21 mouse cellular contexts compared by ENCODE assay signal in genomic region chr12:119241071-119241470, GRCm38 (mm10). TPM values are rescaled to one million over a fixed set of nuclear protein-coding genes. Genes with fewer than 3 reads are reported as not detected.
DNase-seq lines count a peak whose midpoint lies in the region; ATAC-seq lines count a peak whose summit lies in the region.
"Had no signal": no experiment of that assay in that cellular context is flagged by ENCODE, and none has a peak within 500 bp of the region (broad histone marks: within the 10 kb centered on the region; RNA-seq: fewer than 3 reads in every experiment).

No protein-coding gene starts in this region.

- peak; percentile 11 for DNase-seq in embryonic facial prominence, embryonic 11.5 days (ENCODE audit: low spot score)
- no peak for DNase-seq in embryonic facial prominence, embryonic 10.5 days (ENCODE audit: low spot score)
- DNase-seq in midbrain, embryonic 11.5 days (ENCODE audit: low spot score, missing footprints) = peak; percentile 81
- DNase-seq in embryo, embryonic 9.5 days (ENCODE audit: extremely low spot score) = peak; percentile 10
- no peak for DNase-seq in cerebellum, adult 8-10 months
- DNase-seq: adrenal gland, postnatal 10 days; cerebellum, adult 11-12 months; cerebellum, adult 9-11 months; cerebellum, postnatal 36 days; gastrocnemius, postnatal 10 days; heart, adult 18-20 months; heart, postnatal 14 days had no signal

- H3K9ac ChIP-seq in embryonic facial prominence, embryonic 11.5 days (replicated peaks; ENCODE audit: low read length) = no peak overlapping the region
- no peak overlapping the region for H3K9ac ChIP-seq in midbrain, embryonic 11.5 days (ENCODE audit: low read length)
- no peak overlapping the region for H3K9ac ChIP-seq in midbrain, embryonic 15.5 days
- H3K9ac ChIP-seq: embryonic facial prominence, embryonic 15.5 days; heart, embryonic 15.5 days; hindbrain, embryonic 15.5 days had no signal

- H3K4me3 ChIP-seq in embryonic facial prominence, embryonic 11.5 days (ENCODE audit: low read depth, low read length) = no peak overlapping the region
- no peak overlapping the region for H3K4me3 ChIP-seq in embryonic facial prominence, embryonic 10.5 days
- no peak overlapping the region for H3K4me3 ChIP-seq in midbrain, embryonic 11.5 days (ENCODE audit: low read depth, low read length)
- H3K4me3 ChIP-seq in midbrain, embryonic 15.5 days = no peak overlapping the region
- H3K4me3 ChIP-seq: embryonic facial prominence, embryonic 15.5 days; erythroblast, embryonic 14.5 days; heart, embryonic 15.5 days; hindbrain, embryonic 15.5 days had no signal

- H3K4me2 ChIP-seq in embryonic facial prominence, embryonic 11.5 days (ENCODE audit: low read depth, low read length) = no peak overlapping the region
- H3K4me2 ChIP-seq in midbrain, embryonic 11.5 days = no peak overlapping the region
- H3K4me2 ChIP-seq in midbrain, embryonic 15.5 days = no peak overlapping the region
- H3K4me2 ChIP-seq: embryonic facial prominence, embryonic 15.5 days; heart, embryonic 11.5 days; heart, embryonic 15.5 days; hindbrain, embryonic 15.5 days had no signal

- no peaks in the 10 kb centered on the region for H3K36me3 ChIP-seq in embryonic facial prominence, embryonic 11.5 days (replicated peaks; ENCODE audit: control insufficient read depth, insufficient read depth, low read depth, low read length)
- H3K36me3 ChIP-seq in embryonic facial prominence, embryonic 10.5 days (replicated peaks) = no peaks in the 10 kb centered on the region
- H3K36me3 ChIP-seq in midbrain, embryonic 11.5 days (ENCODE audit: control insufficient read depth, insufficient read depth, low read length) = no peaks in the 10 kb centered on the region
- no peaks in the 10 kb centered on the region for H3K36me3 ChIP-seq in midbrain, embryonic 15.5 days (replicated peaks)
- H3K36me3 ChIP-seq: embryonic facial prominence, embryonic 15.5 days; G1E; heart, embryonic 15.5 days; hindbrain, embryonic 15.5 days had no signal

- H3K27ac ChIP-seq in embryonic facial prominence, embryonic 11.5 days (replicated peaks; ENCODE audit: low read depth, low read length) = no peak overlapping the region
- no peak overlapping the region for H3K27ac ChIP-seq in embryonic facial prominence, embryonic 10.5 days (replicated peaks)
- no peak overlapping the region for H3K27ac ChIP-seq in midbrain, embryonic 11.5 days (ENCODE audit: low read depth, low read length)
- H3K27ac ChIP-seq in midbrain, embryonic 15.5 days = no peak overlapping the region
- H3K27ac ChIP-seq: embryonic facial prominence, embryonic 15.5 days; heart, embryonic 15.5 days; hindbrain, embryonic 15.5 days had no signal

- H3K27me3 ChIP-seq in embryonic facial prominence, embryonic 11.5 days (ENCODE audit: control insufficient read depth, insufficient read depth, low read length) = no peaks in the 10 kb centered on the region
- H3K27me3 ChIP-seq in embryonic facial prominence, embryonic 10.5 days (replicated peaks; ENCODE audit: low read depth, poor library complexity, severe bottlenecking) = no peaks in the 10 kb centered on the region
- no peaks in the 10 kb centered on the region for H3K27me3 ChIP-seq in midbrain, embryonic 11.5 days (ENCODE audit: control insufficient read depth, insufficient read depth, low read length)
- H3K27me3 ChIP-seq in midbrain, embryonic 15.5 days (replicated peaks) = no peaks in the 10 kb centered on the region
- H3K27me3 ChIP-seq: embryonic facial prominence, embryonic 15.5 days; hindbrain, embryonic 15.5 days had no signal

- no peak for ATAC-seq in embryonic facial prominence, embryonic 11.5 days (replicated peaks; ENCODE audit: insufficient number of reproducible peaks, low FRiP score, low TSS enrichment, low read depth)
- ATAC-seq in midbrain, embryonic 11.5 days (ENCODE audit: low FRiP score) = no peak
- ATAC-seq in midbrain, embryonic 15.5 days (replicated peaks) = no peak
- ATAC-seq: forebrain, embryonic 16.5 days; intestine, postnatal 0 days had no signal

- no peaks in the 10 kb centered on the region for H3K4me1 ChIP-seq in embryonic facial prominence, embryonic 11.5 days (ENCODE audit: control insufficient read depth, insufficient read depth, low read length)
- H3K4me1 ChIP-seq in embryonic facial prominence, embryonic 10.5 days = peaks cover 42% of the 10 kb centered on the region
- H3K4me1 ChIP-seq in midbrain, embryonic 11.5 days (ENCODE audit: control insufficient read depth, insufficient read depth, low read length) = peaks cover 22% of the 10 kb centered on the region
- peaks cover 19% of the 10 kb centered on the region for H3K4me1 ChIP-seq in midbrain, embryonic 15.5 days

- WGBS in embryonic facial prominence, embryonic 11.5 days = 42% methylated on average over 1 of the region's 1 CpGs
- 27% methylated on average over 1 of the region's 1 CpGs for WGBS in embryonic facial prominence, embryonic 10.5 days
- WGBS in midbrain, embryonic 11.5 days = 8% methylated on average over 1 of the region's 1 CpGs
- 10% methylated on average over 1 of the region's 1 CpGs for WGBS in midbrain, embryonic 15.5 days

- H3K9me3 ChIP-seq in embryonic facial prominence, embryonic 11.5 days (replicated peaks; ENCODE audit: control insufficient read depth, low read length) = no peaks in the 10 kb centered on the region
- no peaks in the 10 kb centered on the region for H3K9me3 ChIP-seq in embryonic facial prominence, embryonic 10.5 days
- H3K9me3 ChIP-seq in midbrain, embryonic 11.5 days (ENCODE audit: control insufficient read depth, low read length) = no peaks in the 10 kb centered on the region
- H3K9me3 ChIP-seq in midbrain, embryonic 15.5 days = no peaks in the 10 kb centered on the region
- H3K9me3 ChIP-seq: embryonic facial prominence, embryonic 15.5 days; G1E; heart, embryonic 15.5 days; hindbrain, embryonic 15.5 days had no signal

RNA-seq across cellular contexts. Expression of gene Itgb8, which starts 2.5 kb away (rescaled TPM):
- polyA plus RNA-seq in embryonic facial prominence, embryonic 11.5 days (2014; fragmentation: Nextera tagmentation; extraction: Ambion mirVana) = 7.8 and 8.4 TPM in 2 replicates
- polyA plus RNA-seq in embryonic facial prominence, embryonic 10.5 days (2016; fragmentation: Nextera tagmentation; extraction: Ambion mirVana) = 6.5 and 9.8 TPM in 2 replicates
- 47.5 and 52.7 TPM in 2 replicates for polyA plus RNA-seq in midbrain, embryonic 11.5 days (2014; fragmentation: Nextera tagmentation; extraction: Ambion mirVana)
- 10.5 and 11.3 TPM in 2 replicates for polyA plus RNA-seq in midbrain, embryonic 15.5 days (2015; fragmentation: Nextera tagmentation; extraction: Ambion mirVana)
- polyA plus RNA-seq: erythroblast, embryonic 14.5 days; G1E had no signal

Comparison
In these comparisons a context has a peak if more than half of its experiments do, and no peak if none do; other contexts are left out.
1. DNase-seq: peak in embryonic facial prominence, embryonic 11.5 days (single experiment), midbrain, embryonic 11.5 days (single experiment) and embryo, embryonic 9.5 days (single experiment); none in embryonic facial prominence, embryonic 10.5 days (single experiment) and cerebellum, adult 8-10 months (single experiment).